Mouse (Mus musculus): Measurements from ENCODE around the gene Abhd11. TPM values are rescaled to one million over a fixed set of nuclear protein-coding genes. Genes with fewer than 3 reads are reported as not detected.

Abhd11 gene
- total RNA-seq, 4 experiments from 2014 or later: 30.3 to 35.3 (median 33.6) TPM

DNA sequence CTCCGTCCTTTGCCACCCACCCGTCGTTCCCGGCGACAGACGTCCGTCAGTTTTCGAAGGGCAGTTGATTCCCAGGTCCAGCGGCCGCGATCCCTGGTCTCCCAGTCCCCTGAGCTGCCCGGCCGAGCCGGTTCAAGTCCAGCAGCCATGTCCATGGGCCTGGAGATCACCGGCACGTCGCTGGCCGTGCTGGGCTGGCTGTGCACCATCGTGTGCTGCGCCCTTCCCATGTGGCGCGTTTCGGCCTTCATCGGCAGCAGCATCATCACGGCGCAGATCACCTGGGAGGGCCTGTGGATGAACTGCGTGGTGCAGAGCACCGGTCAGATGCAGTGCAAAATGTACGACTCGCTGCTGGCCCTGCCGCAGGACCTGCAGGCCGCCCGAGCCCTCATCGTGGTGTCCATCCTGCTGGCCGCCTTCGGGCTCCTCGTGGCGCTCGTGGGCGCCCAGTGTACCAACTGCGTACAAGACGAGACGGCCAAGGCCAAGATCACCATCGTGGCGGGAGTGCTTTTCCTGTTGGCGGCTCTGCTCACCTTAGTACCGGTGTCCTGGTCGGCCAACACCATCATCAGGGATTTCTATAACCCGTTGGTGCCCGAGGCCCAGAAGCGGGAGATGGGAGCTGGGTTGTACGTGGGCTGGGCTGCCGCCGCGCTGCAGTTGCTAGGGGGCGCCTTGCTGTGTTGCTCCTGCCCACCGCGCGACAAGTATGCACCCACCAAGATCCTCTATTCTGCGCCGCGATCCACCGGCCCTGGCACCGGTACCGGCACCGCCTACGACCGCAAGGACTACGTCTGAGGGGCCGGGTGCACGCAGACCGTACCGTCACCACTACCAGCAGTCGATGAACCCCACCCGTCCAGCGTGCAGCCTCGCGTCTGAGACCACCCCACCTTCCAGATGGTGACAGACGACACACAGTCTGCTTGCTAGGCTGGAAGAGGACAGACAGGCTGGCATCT is 22.4 kb upstream of the Abhd11 start:
- no peak for DNase-seq (ENCODE audit: low spot score in 2 of 2)

- no peak for DNase-seq (ENCODE audit: low spot score in 2 of 2)
Observed at GRCm38 (mm10) chr5:134989166-134989565, 19.8 kb upstream of the Abhd11 start.

DNA sequence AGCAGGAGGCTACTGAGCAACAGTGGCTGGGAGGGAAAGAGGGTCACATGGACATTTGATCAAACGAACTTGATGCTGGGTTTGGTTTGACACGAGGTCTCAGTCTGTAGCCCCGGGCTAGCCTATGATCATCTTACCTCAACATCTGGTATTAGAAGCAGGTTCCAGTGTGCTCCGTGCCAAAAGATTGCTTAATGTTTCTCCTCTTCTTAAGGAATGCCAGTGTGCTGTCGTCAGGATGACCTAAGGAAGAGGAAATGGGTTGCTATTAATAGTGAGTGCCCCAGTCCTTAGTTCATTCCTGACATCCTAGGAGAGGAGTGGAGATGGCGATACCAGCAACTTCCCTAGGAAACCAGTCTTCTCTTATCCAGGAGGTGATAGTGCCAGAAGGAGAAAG is 19.2 kb upstream of the Abhd11 start:
- DNase-seq (ENCODE audit: low spot score in 2 of 2): no peak

GRCm38 (mm10) chr5:134992566-134992965 is 16.4 kb upstream of the Abhd11 start:
- no peak for DNase-seq (ENCODE audit: low spot score in 2 of 2)

- DNase-seq (ENCODE audit: low spot score in 2 of 2): no peak
Observed at GRCm38 (mm10) chr5:134998359-134998758, 10.6 kb upstream of the Abhd11 start.

DNA sequence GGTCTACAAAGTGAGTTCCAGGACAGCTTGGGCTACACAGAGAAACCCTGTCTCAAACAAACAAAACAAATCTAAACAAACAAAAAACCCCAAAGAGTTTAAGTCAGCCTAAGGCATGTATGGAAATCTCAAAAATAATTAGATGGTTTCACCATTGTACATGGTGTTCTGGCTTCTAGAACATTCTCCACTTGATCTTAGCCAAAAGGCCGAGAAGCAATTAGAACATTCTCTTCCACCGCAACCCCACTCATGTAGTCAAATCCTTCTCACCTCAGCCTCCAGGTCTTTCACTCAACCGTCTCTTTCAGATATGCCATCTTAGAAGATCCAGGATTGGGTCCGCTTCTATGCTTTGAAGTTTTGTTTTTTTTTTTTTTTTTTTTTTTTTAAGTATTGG is 9.2 kb upstream of the Abhd11 start:
- no peak for DNase-seq (ENCODE audit: low spot score in 2 of 2)

- no peak for DNase-seq (ENCODE audit: low spot score in 2 of 2)
Observed at GRCm38 (mm10) chr5:135000751-135001150, 8.2 kb upstream of the Abhd11 start.

- no peak for DNase-seq (ENCODE audit: low spot score in 2 of 2)
Observed at GRCm38 (mm10) chr5:135001309-135001708, 7.6 kb upstream of the Abhd11 start.

DNA sequence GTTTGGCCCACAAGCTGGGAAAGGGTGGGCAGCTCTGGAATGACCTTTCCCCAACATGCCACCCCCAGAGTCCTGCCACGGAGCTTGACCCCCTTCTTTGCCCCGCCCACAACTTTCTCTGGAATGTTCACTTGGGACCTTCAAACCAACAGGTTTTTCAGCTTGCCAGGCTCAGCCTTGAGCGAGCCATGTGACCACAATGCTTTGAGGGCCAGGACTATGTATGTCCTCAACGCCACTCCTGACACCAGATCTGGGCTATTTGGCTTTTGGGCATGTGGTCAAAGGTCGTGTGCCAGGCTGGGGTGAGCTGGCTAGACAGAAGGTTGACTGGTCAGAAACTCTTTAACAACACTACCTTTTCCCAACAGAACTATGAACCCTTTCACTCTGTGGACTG is 6.8 kb upstream of the Abhd11 start:
- no peak for DNase-seq (ENCODE audit: low spot score in 2 of 2)

DNA sequence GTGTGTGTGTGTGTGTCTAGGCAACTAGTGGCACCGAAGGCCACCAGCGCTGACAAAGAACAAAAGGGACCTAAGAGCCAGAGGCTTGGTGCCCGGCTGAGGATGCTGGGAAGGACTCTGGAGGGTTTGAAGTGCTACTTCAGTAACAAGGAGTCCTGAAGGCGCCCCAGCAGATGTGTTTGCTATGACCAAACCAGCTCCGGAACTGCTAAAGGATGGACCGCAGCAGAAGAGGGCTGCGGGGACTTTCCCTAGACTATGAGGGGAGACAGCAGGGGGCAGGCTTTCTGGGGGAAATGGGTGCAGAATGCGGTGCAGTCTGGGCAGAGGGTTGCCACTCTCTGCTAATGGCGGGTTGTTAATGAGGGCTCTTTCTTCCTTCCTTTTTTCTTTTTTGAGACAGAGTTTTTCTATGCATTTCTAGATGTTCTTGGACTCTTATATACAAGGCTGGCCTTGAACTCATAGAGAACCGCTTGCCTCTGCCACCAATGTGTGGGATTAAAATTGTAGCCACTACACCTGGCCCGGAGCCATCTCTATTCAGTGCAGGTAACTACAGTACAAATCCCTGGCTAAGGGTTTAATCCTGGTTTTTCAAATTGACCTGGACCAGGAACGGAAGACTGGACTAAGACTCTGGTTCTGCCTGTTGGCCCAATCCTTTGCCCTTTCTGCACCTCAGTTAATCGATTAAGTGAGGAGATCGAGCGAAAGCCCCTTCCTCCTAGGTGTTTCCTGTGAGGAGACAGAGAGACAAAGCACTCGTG is 965 bp upstream of the Abhd11 start:
- no peak for DNase-seq (ENCODE audit: low spot score in 2 of 2)

DNA sequence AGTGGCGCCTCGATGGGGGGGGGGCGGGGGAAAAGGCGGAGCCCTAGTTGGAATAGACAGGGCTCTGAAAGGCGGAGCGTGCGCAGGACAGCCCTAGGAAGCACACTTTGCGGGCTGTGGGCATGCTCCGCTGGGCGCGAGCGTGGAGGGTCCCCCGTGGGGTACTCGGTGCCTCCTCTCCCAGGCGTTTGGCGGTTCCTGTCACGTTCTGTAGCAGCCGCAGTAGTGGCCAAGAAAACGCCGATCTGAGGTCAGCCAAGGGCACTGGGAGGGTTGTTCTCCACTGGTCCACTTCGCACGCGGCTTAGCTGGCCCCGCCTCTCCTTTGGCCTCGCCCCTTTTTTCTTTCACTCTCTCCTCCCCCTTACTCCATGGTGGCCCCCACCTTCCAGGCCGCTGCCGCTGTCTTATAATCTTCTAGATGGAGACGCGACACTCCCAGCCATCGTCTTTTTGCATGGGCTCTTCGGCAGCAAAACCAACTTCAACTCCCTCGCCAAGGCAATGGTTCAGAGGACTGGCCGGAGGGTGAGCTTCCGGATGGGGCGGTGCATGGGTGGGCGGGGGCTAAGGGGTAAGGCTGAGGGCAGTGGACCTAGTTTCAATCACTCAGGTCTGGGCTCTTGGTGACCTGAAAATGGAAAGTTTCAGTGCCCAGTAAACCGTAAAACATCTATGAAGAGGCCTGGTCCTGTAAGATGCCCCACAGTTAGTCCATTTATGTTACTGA is 803 bp downstream of the Abhd11 start:
- peak; percentile 82 to 84 for DNase-seq (ENCODE audit: low spot score in 2 of 2)

DNA sequence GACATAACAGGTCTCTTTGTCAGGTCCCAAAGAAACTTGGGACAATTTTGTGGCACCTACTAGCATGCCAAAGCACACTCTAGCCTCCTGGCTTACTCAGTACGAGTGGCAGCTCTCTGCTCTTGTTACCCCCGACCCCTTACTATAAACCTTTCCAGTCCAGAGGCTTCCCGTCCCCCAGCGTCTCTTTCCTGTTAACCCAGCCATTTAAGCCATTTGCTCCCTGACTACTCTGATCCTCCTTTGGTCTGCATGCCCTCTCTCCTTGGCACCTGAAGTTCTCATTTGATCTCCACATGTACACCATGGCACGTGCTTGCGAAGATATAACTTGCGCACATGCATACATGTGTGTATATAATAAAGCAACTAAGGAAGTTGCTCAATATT is 1.4 kb downstream of the Abhd11 start:
- no peak for DNase-seq (ENCODE audit: low spot score in 2 of 2)

DNA sequence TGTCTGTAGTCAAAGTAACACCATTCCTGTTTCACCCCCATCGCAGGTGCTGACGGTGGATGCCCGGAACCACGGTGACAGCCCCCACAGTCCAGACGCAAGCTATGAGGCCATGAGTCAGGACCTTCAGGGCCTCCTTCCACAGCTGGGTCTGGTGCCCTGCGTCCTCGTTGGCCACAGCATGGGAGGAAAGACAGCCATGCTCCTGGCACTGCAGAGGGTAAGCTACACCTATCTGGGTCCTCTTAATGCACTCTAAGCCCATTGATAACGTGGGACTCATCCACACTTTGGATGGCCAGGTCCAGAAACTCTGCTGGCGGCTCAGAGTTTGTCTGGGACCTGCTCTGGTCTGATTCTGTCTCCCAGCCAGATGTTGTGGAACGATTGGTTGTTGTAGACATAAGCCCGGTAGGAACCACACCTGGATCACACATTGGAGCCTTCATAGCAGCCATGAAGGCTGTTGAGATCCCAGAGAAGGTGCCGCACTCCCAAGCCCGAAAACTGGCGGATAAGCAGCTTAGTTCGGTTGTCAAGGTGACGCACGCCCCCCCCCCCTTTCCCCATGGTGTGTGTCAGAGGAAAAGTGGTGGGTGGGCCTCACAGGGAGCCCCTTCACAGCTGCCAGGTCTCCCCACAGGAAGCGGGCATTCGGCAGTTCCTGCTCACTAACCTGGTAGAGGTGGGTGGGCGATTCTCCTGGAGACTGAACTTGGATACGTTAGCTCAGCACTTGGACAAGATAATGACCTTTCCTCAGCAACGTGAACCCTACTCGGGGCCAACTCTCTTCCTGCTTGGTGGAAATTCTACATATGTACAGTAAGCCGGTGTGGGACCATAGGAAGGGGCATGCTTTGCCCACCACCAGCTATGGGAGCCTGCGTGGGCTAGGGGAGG is 2.1 kb downstream of the Abhd11 start:
- no peak for DNase-seq (ENCODE audit: low spot score in 2 of 2)

DNA sequence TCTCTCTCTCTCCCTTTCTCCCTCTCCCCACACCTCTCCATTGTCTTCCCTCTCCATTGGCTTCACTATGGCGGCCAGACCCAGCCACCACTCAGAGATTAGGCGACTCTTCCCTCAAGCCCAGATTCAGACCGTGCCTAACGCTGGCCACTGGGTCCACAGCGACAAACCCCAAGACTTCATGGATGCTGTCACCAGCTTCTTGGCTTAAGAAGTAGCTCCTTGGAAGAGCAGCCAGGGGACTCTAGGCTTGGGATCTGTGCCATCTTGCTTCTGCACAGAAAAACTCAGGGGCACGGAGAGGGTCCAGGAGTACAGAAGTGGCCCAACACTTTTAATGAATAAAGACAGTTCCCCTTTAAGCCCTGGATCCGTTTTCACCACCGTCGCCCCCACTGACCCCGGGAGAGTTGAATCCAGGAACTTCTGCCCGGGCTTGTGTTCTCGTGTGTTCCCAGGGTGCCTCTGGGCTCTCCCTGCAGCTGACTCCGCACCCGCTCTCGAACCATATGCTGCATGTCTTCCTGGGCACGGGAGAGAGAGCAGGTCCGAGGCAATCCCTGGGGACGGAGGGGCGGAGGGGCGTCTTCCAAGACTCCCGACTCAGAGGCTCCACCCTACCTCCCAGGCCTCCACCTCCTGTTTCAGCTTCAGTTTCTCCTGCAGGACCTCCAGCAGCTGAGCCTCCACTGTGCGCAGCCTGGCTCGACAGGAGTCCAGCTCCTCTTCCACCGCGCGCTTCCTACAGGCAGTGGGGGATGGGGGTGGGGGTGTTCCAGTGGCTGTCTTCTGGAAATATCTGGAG is 3.1 kb downstream of the Abhd11 start:
- no peak for DNase-seq (ENCODE audit: low spot score in 2 of 2)

GRCm38 (mm10) chr5:135012671-135013441 is 3.9 kb downstream of the Abhd11 start:
- DNase-seq (ENCODE audit: low spot score in 2 of 2): peak in 1 of 2 experiments; percentile 72

- DNase-seq (ENCODE audit: low spot score in 2 of 2): peak; percentile 80 to 92
Observed at GRCm38 (mm10) chr5:135015497-135015896, 6.5 kb downstream of the Abhd11 start.

DNA sequence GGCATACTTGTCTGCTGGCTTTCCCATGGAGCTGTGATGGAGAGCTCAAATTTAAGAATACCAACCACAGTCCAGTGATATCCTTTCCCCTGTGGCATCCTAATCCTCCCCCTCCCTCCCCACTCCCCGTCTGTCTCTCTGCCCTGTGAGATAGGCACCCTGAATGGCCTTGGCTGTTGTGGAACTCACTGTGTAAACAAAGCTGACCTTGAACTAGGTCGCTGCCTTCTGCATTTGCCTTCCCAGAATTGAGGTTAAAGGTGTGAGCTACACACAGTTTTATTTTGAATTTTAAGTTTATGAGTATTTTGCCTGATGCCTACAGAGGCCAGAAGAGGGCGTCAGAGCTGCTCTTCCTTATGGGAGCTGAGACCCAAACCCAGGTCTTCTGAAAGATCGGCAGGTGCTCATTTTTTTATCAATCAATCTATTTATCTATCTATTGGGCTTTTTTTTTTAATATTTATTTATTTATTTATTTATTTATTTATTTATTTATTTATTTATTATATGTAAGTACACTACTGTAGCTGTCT is 7.3 kb downstream of the Abhd11 start:
- DNase-seq (ENCODE audit: low spot score in 2 of 2): no peak

- DNase-seq (ENCODE audit: low spot score in 2 of 2): no peak
Observed at GRCm38 (mm10) chr5:135021814-135022213, 12.9 kb downstream of the Abhd11 start.
